Mouse (Mus musculus) gastrocnemius, adult 8-10 months (tissue): ENCODE results near the gene Adora2a. TPM values are rescaled to one million over a fixed set of nuclear protein-coding genes. Genes with fewer than 3 reads are reported as not detected.

Experiments
- DNase-seq, 2 experiments: peaks; one replicate each; pipeline ENCODE4 v3.0.0; 2022; ENCODE audit warnings: low spot score in 2 of 2
- total RNA-seq, 4 experiments: library from RNA; stranded (reverse); gene quantifications; 2 replicates each; pipeline ENCODE4 v1.2.4; 2022

Gene Adora2a
- total RNA-seq, 4 experiments from 2014 or later: 0.29 to 1.7 (median 0.76) TPM

- DNase-seq: no peak
Measured at GRCm38 (mm10) chr10:75312361-75312760, 4.3 kb upstream of the Adora2a start.

DNA sequence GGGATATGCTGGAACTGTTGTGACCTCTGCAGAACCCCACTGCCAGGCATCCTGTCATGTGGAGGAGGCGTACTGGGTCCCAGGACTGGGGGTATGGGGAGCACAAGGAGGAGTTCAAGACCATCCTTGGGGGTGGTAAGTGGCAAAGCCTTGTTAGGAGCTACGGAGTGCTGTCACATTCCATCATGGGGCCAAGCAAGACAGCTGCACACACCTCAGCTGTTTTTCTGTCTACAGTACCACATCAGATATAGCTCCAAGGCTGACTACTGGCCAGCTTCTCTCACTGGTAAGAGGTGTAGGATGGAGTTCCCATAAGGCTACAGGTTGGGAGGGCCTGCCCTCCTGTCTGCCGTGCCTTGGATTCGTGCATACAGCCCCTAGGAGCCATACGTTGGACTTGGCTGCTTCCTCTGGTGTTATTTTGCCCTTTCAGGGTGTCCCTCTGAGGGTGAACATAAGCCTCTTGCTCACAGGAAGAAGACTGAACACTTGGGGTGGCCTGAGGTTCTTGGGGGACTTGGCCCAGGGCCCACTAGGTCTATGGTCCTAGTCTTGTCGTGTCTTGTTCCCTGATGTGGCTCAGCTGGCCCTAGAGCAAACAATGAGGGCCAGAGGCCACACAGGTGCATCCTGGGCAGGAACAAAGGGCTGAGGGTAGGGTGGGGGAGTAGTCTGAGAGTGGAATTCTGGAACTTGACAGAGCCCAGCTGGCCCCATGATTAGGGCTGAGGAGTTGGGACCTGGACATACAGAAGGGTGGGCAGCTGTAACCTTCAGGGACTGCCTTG lies 2.3 kb upstream of the Adora2a start:
- DNase-seq: no peak

GRCm38 (mm10) chr10:75315756-75316155 lies 921 bp upstream of the Adora2a start:
- DNase-seq: no peak

DNA sequence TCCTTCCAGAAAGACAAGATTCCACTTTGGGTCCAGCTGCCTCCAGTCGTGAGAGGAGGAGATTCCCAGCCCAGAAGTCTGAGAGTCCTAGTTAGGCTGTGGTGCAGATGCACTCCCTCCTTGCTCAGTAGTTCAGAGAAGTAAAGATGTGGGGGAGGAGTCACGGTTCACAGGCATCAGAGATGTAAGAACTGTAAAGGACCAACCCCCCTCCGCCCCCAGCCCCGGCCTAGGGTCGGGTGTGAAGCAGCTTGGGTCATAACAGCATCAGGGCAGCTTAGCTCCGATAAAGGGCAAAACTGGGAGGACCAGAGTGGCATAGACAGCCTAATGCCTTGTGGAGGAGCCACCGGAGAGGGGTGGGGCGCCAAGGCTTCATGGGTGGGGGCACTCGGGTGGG lies 205 bp upstream of the Adora2a start:
- DNase-seq: no peak

GRCm38 (mm10) chr10:75316908-75317761 lies 458 bp downstream of the Adora2a start:
- peak in 1 of 2 experiments; percentile 31 for DNase-seq

- DNase-seq: no peak
Measured at GRCm38 (mm10) chr10:75318206-75318605, 1.5 kb downstream of the Adora2a start.

GRCm38 (mm10) chr10:75320321-75320720 lies 3.6 kb downstream of the Adora2a start:
- no peak for DNase-seq

GRCm38 (mm10) chr10:75322966-75323365 lies 6.3 kb downstream of the Adora2a start:
- no peak for DNase-seq

DNA sequence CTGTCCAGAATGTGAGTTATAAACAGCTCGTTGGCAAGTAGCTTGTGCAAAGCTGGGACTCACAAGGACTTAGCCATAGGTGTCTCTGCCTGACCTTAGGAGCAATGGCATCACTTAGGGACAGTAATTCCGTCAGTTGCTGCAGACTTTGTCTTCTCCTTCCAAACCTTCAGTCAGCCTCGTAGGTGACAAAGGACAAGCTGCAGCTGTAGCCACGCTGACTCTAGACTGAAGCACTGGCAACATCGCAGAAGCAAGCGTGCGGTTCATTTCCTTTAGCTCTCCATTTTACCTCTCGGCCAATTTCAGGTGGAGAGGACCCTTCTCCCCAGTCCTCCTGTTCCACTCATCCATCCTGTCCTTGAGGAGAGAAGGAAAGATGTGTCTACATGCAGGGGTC lies 7.3 kb downstream of the Adora2a start:
- no peak for DNase-seq

DNA sequence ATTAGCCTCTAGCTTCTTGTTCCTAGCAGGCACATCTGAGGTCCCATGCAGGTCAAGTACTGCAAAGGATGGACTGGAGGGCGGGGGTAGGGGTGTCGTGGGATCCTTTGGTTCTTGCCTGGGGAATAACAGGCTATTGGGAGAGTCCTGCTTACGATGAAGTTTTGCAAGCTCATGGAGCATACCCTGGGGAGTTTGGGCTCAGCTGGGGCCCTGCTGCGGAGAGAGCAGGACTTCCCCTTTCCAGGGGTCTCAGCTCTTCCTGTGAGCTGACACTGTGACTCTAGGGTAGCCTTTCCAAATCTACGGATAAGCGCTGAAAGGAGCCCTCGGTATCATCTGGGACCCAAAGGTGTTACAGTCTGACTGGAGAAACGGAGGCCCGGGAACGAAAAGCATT lies 7.7 kb downstream of the Adora2a start:
- no peak for DNase-seq

DNA sequence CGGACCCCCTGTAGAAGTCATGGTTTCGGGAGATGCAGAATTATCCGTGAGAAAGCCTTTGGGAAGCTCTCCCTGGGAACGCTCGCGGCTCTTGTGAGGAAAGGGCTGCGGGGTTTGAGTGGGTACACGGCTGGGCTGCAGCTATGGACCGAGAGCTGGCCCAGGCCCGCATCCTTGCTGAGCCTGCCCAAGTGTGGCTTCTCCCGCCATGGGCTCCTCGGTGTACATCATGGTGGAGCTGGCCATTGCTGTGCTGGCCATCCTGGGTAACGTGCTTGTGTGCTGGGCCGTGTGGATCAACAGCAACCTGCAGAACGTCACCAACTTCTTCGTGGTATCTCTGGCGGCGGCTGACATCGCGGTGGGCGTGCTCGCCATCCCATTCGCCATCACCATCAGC lies 9.1 kb downstream of the Adora2a start:
- DNase-seq: no peak

DNA sequence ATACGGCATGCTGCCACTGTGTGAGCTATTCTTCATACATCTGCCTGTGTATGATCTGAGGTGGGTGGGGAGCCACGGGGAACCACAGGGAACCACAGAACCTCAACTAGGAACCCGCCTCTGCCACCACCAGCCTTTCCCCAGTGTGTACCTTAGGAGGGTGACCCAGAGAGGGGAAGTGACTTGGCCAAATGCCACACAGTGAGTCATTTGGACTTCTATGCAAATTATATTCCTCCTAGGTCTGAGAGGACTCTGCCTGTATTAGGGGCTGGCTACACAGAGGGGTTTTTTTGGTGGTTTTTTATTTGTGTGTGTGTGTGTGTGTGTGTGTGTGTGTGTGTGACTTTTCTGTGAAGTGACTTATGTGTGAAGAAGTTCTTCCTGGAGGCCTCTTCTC lies 9.9 kb downstream of the Adora2a start:
- no peak for DNase-seq

GRCm38 (mm10) chr10:75327081-75327480 lies 10.4 kb downstream of the Adora2a start:
- no peak for DNase-seq

DNA sequence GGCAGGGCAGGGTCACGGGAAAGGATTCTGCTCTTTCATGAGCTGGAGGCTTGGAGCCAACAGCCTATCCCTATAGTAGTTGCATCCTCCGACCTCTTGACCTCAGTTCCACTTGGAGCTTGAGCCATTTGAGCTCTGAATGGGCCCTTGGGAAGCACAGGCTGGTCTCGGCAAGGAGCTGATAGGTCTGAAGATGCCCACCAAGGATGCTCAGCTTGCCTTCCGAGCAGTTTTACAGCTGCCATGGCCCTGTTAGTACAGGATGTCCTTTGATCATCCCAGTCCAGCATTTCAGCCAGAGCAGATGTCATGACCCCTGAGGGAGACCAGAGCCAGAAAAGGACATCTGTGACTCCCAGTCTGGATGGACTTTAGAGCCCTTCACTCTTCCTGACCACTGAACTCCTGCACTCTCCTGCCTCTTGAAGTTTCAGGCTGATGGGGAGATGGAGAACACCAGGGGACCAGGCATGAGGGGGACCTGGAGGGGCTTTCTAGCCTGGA lies 11.6 kb downstream of the Adora2a start:
- DNase-seq: no peak

GRCm38 (mm10) chr10:75332268-75332667 lies 15.6 kb downstream of the Adora2a start:
- no peak for DNase-seq

DNA sequence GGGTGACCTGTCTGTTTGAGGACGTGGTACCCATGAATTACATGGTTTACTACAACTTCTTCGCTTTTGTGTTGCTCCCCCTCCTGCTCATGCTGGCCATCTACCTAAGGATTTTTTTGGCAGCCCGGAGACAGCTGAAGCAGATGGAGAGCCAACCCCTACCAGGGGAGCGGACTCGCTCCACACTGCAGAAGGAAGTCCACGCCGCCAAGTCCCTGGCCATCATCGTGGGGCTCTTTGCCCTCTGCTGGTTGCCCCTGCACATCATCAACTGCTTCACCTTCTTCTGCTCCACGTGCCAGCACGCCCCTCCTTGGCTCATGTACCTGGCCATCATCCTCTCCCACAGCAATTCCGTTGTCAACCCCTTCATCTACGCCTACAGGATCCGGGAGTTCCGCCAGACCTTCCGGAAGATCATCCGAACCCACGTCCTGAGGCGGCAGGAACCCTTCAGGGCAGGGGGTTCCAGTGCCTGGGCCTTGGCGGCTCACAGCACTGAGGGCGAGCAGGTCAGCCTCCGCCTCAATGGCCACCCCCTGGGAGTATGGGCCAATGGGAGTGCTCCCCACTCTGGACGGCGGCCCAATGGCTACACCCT lies 16.6 kb downstream of the Adora2a start:
- DNase-seq: no peak

GRCm38 (mm10) chr10:75334175-75334574 lies 17.5 kb downstream of the Adora2a start:
- DNase-seq: no peak

- DNase-seq: no peak
Measured at GRCm38 (mm10) chr10:75335075-75335474, 18.4 kb downstream of the Adora2a start.

DNA sequence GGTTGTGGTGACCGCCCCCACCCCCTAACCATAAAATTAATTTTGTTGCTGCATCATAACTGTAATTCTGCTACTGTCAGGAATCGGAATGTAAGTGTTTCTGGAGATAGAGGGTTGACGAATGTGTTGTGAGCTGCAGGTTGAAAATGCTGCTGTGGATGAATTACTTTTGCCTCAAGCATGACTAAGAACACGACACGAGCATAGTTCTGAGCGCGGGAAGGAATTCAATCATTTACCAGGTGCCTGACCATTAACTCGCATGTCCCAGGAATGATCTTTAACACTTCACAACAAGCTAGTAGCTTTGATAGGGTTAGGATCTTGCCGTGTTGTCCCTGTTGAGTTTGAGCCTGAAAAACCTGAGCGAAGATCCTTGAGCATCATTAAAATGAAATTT lies 20.6 kb downstream of the Adora2a start:
- DNase-seq: no peak

DNA sequence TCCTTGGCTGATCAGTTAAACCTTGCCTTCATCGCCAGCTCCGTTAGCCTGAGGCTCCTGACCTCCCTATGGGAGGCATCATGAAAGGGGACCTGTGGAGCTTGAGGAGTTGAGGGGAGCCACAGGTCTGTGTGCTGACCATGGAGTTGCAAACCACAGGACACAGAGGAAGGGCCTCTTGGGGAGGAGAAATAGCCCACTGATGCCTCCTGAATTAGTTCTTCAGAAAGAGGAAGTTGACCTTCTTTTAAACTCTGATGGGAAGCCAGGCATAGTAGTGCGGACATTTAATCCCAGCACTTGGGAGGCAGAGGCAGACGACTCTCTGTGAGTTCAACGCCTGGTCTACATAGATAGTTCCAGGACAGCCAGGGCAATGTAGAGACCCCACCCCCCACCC lies 22.2 kb downstream of the Adora2a start:
- no peak for DNase-seq

DNA sequence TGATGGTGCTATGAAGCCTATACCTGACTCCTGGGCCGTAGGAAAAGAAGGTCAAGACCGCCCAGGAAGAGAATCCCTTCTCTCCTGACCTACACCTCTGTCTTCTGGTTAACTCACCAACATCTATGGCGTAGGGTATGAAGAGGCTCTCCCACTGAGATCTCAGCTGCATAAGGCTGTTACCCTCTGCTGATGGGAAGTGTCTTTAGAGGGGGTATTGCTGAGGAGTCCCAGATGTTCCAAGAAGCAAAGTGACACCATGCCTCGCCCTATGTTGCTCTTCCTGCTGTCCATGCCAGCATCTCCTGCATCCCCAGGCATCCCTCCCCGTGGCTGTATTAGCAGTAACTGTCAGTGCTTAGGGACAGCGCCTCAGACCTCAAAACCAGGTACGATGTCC lies 22.7 kb downstream of the Adora2a start:
- no peak for DNase-seq

DNA sequence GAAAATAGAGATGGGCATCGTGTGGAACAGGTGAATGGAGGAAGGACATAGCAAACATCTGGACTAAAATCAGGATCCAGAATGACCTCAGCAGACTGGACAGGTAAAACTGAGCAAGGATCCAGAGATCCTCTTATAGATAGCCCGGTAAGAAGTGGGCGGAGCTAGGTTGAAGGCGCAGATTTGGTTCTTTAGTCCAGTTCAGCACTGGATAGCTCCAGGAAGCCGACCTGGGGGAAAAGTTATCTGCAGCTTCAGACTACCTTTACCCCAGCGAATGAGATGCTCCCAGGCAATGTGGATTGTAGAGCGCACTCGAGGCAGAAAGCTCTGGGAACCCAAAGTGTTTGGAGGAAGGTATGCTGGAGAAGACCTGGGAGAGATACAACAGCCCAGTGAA lies 25.3 kb downstream of the Adora2a start:
- DNase-seq: no peak
